Mouse (Mus musculus) ES-E14 (cell line): ENCODE data around the gene Zfp704. TPM values are rescaled to one million over a fixed set of nuclear protein-coding genes. Genes with fewer than 3 reads are reported as not detected.

Source experiments
- DNase-seq: peaks from one replicate; pipeline ENCODE4 v3.0.0-alpha.2; 2013; ENCODE audit warnings: low read depth, low spot score
- H3K27ac ChIP-seq: 2 replicates; pipeline ENCODE4 v1.5.1; 2012; ENCODE audit warnings: low read depth, mild to moderate bottlenecking, low read length, moderate library complexity, mixed read lengths; ENCODE audit not compliant: poor library complexity, insufficient read depth, severe bottlenecking
- H3K36me3 ChIP-seq: 2 replicates; pipeline ENCODE4 v1.6.1; 2012; ENCODE audit warnings: mild to moderate bottlenecking, low read length, moderate library complexity, mixed read lengths; ENCODE audit not compliant: control insufficient read depth, poor library complexity, insufficient read depth, severe bottlenecking
- H3K4me1 ChIP-seq, 2 experiments: fragments of 150-350 bp in 1 of 2; sonication (generic) in 1 of 2; 2 replicates each; pipeline ENCODE4 v1.6.1; 2012; ENCODE audit warnings: low read length in 2 of 2, mild to moderate bottlenecking in 1 of 2, mixed read lengths in 1 of 2; ENCODE audit not compliant: control insufficient read depth in 2 of 2, insufficient read depth in 2 of 2, poor library complexity in 1 of 2
- H3K4me3 ChIP-seq, 2 experiments: fragments of 150-350 bp in 1 of 2; sonication (generic) in 1 of 2; 2 replicates each; pipeline ENCODE4 v1.5.1; 2012; ENCODE audit warnings: low read length in 2 of 2, low read depth in 1 of 2, mild to moderate bottlenecking in 1 of 2, mixed read lengths in 1 of 2; ENCODE audit not compliant: insufficient read depth in 1 of 2, poor library complexity in 1 of 2, severe bottlenecking in 1 of 2
- H3K9ac ChIP-seq: 2 replicates; pipeline ENCODE4 v1.6.1; 2012; ENCODE audit warnings: low read depth, mild to moderate bottlenecking, low read length, mixed read lengths; ENCODE audit not compliant: poor library complexity, insufficient read depth, severe bottlenecking
- H3K9me3 ChIP-seq: fragments of 150-350 bp; sonication (generic); 2 replicates; pipeline ENCODE4 v1.6.1; 2012; ENCODE audit warnings: low read depth, mild to moderate bottlenecking, low read length; ENCODE audit not compliant: control insufficient read depth, insufficient read depth
- CHD2 ChIP-seq: IDR thresholded peaks from 2 replicates; pipeline ENCODE4 v1.6.1; 2014; ENCODE audit warnings: mild to moderate bottlenecking, low read depth, low read length, inconsistent platforms
- HCFC1 ChIP-seq: IDR thresholded peaks from 2 replicates; pipeline ENCODE4 v1.6.1; 2012; ENCODE audit warnings: low read length, inconsistent platforms, borderline replicate concordance; ENCODE audit not compliant: insufficient read depth
- MAFK ChIP-seq: IDR thresholded peaks from 2 replicates; pipeline ENCODE4 v1.6.1; 2014; ENCODE audit warnings: mild to moderate bottlenecking, low read depth, low read length, inconsistent platforms; ENCODE audit not compliant: insufficient read depth
- ZC3H11A ChIP-seq: IDR thresholded peaks from 2 replicates; pipeline ENCODE4 v1.6.1; 2012; ENCODE audit warnings: low read depth, mild to moderate bottlenecking, inconsistent platforms, low read length, borderline replicate concordance
- ZNF384 ChIP-seq: IDR thresholded peaks from 2 replicates; pipeline ENCODE4 v1.6.1; 2012; ENCODE audit warnings: low read depth, low read length, inconsistent platforms
- in situ Hi-C, 2 experiments: fragments of 600-800 bp; cut with MboI; formaldehyde crosslinking; loops; one replicate each; pipeline ENCODE4 v1.15.1; 2025; ENCODE audit warnings: low sequenced_read_pairs in 2 of 2, inconsistent platforms in 1 of 2; ENCODE audit not compliant: unreplicated experiment in 2 of 2
- total RNA-seq: library from RNA; depleted of rRNA; stranded (reverse); fragments of 300-350 nt; gene quantifications from 2 replicates; pipeline ENCODE4 v1.2.3, GENCODE M21; 2012

Gene Zfp704
- total RNA-seq, 1 experiment = 11.4 TPM

GRCm38 (mm10) chr3:9440466-9440865 is 169.4 kb downstream of the Zfp704 start:
- in situ Hi-C loops = no loop called here
- no peaks in the 10 kb centered on the region for H3K9me3 ChIP-seq
- no peak for DNase-seq
- H3K27ac ChIP-seq = no peak overlapping the region
- no peak overlapping the region for H3K9ac ChIP-seq
- H3K4me1 ChIP-seq = no peaks in the 10 kb centered on the region
- H3K4me3 ChIP-seq = no peak overlapping the region
- no peak for TF ChIP-seq HCFC1
- TF ChIP-seq CHD2 = no peak
- no peak for TF ChIP-seq ZNF384
- TF ChIP-seq ZC3H11A = no peak
- TF ChIP-seq MAFK = no peak
- peaks cover 22% of the 10 kb centered on the region for H3K36me3 ChIP-seq

- no peak overlapping the region for H3K27ac ChIP-seq
- H3K9me3 ChIP-seq = no peaks in the 10 kb centered on the region
- H3K4me1 ChIP-seq = no peaks in the 10 kb centered on the region
- H3K36me3 ChIP-seq = peaks cover 23% of the 10 kb centered on the region
- H3K9ac ChIP-seq = no peak overlapping the region
- H3K4me3 ChIP-seq = no peak overlapping the region
- TF ChIP-seq HCFC1 (no peak), CHD2 (no peak), MAFK (no peak), ZNF384 (no peak), ZC3H11A (no peak)
- in situ Hi-C loops = no loop called here
- DNase-seq = no peak
These were observed 170.1 kb downstream of the Zfp704 start for GRCm38 (mm10) chr3:9439619-9440286.

DNA sequence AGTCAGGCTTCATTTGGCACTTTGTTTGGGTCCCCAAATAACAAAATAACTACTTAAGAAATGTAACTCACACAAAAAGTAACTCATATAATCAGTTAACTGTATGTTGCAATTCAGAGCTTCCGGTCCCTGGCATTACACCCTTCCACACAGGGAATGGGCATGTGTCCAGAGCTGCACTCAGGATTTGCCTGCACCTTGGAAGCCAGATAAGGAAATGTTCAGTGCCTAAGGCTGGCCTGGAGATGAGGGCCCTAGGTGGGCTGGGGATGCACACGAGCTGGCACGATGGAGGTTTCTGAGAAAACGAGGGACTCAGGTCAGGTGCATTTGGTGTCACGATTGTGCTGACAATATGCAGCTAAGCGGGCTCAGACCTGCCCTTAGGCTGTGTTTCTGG is 173.6 kb downstream of the Zfp704 start:
- DNase-seq = no peak
- no peak for TF ChIP-seq ZC3H11A
- no peak for TF ChIP-seq MAFK
- no peak for TF ChIP-seq HCFC1
- TF ChIP-seq ZNF384 = no peak
- no peak for TF ChIP-seq CHD2
- H3K27ac ChIP-seq = no peak overlapping the region
- no peaks in the 10 kb centered on the region for H3K9me3 ChIP-seq
- H3K4me3 ChIP-seq = no peak overlapping the region
- in situ Hi-C loops = no loop called here
- H3K9ac ChIP-seq = no peak overlapping the region
- peaks cover 17% of the 10 kb centered on the region; the same call in 1 of the 2 replicates for H3K36me3 ChIP-seq
- no peaks in the 10 kb centered on the region for H3K4me1 ChIP-seq

DNA sequence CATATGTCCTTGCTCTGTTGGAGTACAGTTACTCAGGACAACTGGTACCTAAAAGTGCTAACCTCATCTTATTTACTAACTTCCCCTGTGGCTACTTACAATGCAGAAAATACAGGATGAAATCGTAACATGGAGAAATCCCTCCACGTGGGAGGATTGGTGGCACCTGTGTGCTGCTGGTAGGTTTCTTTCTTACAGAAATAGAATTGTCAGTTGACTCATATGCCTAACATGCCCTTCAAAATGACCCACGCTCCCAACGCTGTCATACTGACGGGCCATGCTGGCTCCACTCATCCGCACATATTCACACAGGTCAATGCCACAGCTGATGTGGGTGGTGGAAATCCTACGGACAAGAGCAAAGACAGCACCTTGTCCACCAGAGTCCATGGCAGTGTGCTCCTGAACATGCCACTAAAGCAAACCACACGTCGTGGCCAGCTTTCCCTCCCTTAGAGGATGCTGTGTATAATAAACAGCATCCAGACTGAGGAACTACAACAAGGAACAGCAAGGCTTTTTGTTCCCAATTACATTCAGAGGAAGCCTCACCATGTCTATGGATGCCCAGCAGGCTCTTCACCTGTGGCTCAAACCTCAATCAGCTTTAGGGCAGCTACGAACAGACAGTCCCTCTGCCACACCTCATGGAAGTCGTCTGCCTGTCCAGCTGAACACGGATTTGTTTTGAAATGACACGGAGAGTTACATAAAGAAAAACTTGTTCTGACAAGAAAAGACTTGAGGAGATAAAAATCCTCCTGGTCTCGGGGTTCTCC is 175.3 kb downstream of the Zfp704 start:
- TF ChIP-seq ZNF384 (no peak), MAFK (no peak), HCFC1 (no peak), CHD2 (no peak), ZC3H11A (no peak)
- H3K9me3 ChIP-seq = no peaks in the 10 kb centered on the region
- H3K4me1 ChIP-seq = no peaks in the 10 kb centered on the region
- no peak for DNase-seq
- H3K27ac ChIP-seq = no peak overlapping the region
- in situ Hi-C loops = no loop called here
- H3K9ac ChIP-seq = no peak overlapping the region
- H3K4me3 ChIP-seq = no peak overlapping the region
- peaks cover 16% of the 10 kb centered on the region; the same call in 1 of the 2 replicates for H3K36me3 ChIP-seq
